Mouse (Mus musculus) liver, postnatal 0 days (tissue): ENCODE data around the gene Ebf4. TPM values are rescaled to one million over a fixed set of nuclear protein-coding genes. Genes with fewer than 3 reads are reported as not detected.
A peak's percentile ranks its signal among the peaks of the same experiment; 100 is the strongest.

Source experiments
- ATAC-seq: fragments of 200-750 bp; cut with Nextera tagmentation; 2 replicates; pipeline ENCODE4 v1.8.0; 2017; ENCODE audit warnings: mild to moderate bottlenecking, moderate library complexity
- DNase-seq: peaks from one replicate; pipeline ENCODE4 v3.0.0-alpha.2; 2016
- H3K27ac ChIP-seq: fragments of 300-500 bp; sonication (generic); 2 replicates; pipeline ENCODE4 v1.5.1; 2014; ENCODE audit warnings: antibody characterized with exemption, moderate library complexity, mild to moderate bottlenecking, low read depth
- H3K27me3 ChIP-seq: fragments of 300-500 bp; sonication (generic); 2 replicates; pipeline ENCODE4 v1.6.1; 2014; ENCODE audit warnings: low read length, control low read depth, mixed read lengths; ENCODE audit not compliant: insufficient read depth
- H3K36me3 ChIP-seq: fragments of 300-500 bp; sonication (generic); replicated peaks from 2 replicates; pipeline ENCODE4 v1.6.1; 2014; ENCODE audit warnings: mild to moderate bottlenecking, control low read depth, low read length, moderate library complexity, mixed read lengths; ENCODE audit not compliant: insufficient read depth
- H3K4me1 ChIP-seq: fragments of 300-500 bp; sonication (generic); 2 replicates; pipeline ENCODE4 v1.6.1; 2014; ENCODE audit warnings: antibody characterized with exemption, mild to moderate bottlenecking, control low read depth; ENCODE audit not compliant: insufficient read depth
- H3K4me2 ChIP-seq: fragments of 300-500 bp; sonication (generic); 2 replicates; pipeline ENCODE4 v1.6.1; 2014; ENCODE audit warnings: low read depth, mild to moderate bottlenecking, low read length, moderate library complexity, mixed read lengths
- H3K4me3 ChIP-seq: fragments of 300-500 bp; sonication (generic); 2 replicates; pipeline ENCODE4 v1.5.1; 2014; ENCODE audit warnings: low read depth, low read length
- H3K9ac ChIP-seq: fragments of 300-500 bp; sonication (generic); replicated peaks from 2 replicates; pipeline ENCODE4 v1.6.1; 2014; ENCODE audit warnings: mild to moderate bottlenecking, moderate library complexity
- H3K9me3 ChIP-seq: fragments of 300-500 bp; sonication (generic); 2 replicates; pipeline ENCODE4 v1.6.1; 2016; ENCODE audit warnings: mild to moderate bottlenecking, control low read depth, low read length, mixed read lengths
- CTCF ChIP-seq: sonication (generic); IDR thresholded peaks from 2 replicates; pipeline ENCODE4 v1.5.1; 2016; ENCODE audit warnings: antibody characterized with exemption, low read depth
- EP300 ChIP-seq: IDR thresholded peaks from 2 replicates; pipeline ENCODE4 v1.6.1; 2016; ENCODE audit warnings: antibody characterized with exemption, low read depth, mild to moderate bottlenecking
- WGBS: fragments of 180-500 bp; shearing (Covaris S2); extraction: QIAGEN DNeasy Blood & Tissue Kit; methylation state at CpG from one replicate; pipeline ENCODE4 v1.1.7; 2014; ENCODE audit not compliant: insufficient replicate concordance; 5-methylcytosine and 5-hydroxymethylcytosine counted together
- polyA plus RNA-seq: library from polyadenylated mRNA; unstranded; fragments of >200 nt; fragmentation: Nextera tagmentation; extraction: Ambion mirVana; gene quantifications from 2 replicates; pipeline ENCODE4 v1.2.1, GENCODE M21; 2015

Ebf4 gene
- polyA plus RNA-seq, 1 experiment from 2014 or later, result 0.11 TPM

DNA sequence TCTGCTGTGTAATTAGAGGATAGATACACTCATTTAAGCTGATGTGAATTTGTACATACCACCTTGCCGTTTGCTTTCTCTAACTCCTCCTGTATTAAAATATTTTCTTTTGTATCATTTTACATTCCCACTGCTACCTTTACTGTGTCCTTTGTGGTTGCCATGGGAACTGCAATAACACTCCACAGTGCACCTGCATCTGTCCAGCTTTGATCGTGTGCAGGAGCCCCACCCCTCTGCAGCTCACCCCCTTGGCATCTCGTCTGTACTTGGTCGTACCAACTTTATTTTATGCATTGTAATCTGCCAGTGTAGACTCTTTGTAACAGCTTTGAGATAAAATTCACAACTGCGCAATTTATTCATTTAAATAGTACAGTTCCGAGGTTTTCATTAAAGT lies 88.9 kb downstream of the Ebf4 start:
- Histone ChIP-seq H3K27me3 (no peaks in the 10 kb centered on the region), H3K36me3 (no peaks in the 10 kb centered on the region), H3K9me3 (no peaks in the 10 kb centered on the region), H3K9ac (no peak overlapping the region), H3K4me3 (no peak overlapping the region), H3K27ac (no peak overlapping the region), H3K4me1 (no peaks in the 10 kb centered on the region), H3K4me2 (no peak overlapping the region)
- TF ChIP-seq EP300 (no peak), CTCF (no peak)
- DNase-seq (no peak), ATAC-seq (no peak)
- 71% methylated on average over 6 of the region's 6 CpGs for WGBS

GRCm38 (mm10) chr2:130386212-130386611 lies 91.2 kb downstream of the Ebf4 start:
- Histone ChIP-seq H3K4me2 (no peak overlapping the region), H3K9me3 (no peaks in the 10 kb centered on the region), H3K4me1 (no peaks in the 10 kb centered on the region), H3K9ac (no peak overlapping the region), H3K27ac (no peak overlapping the region), H3K36me3 (no peaks in the 10 kb centered on the region), H3K27me3 (no peaks in the 10 kb centered on the region), H3K4me3 (no peak overlapping the region)
- 35% methylated on average over 1 of the region's 1 CpGs for WGBS
- no peak for DNase-seq
- TF ChIP-seq EP300 (no peak), CTCF (no peak)
- no peak for ATAC-seq

DNA sequence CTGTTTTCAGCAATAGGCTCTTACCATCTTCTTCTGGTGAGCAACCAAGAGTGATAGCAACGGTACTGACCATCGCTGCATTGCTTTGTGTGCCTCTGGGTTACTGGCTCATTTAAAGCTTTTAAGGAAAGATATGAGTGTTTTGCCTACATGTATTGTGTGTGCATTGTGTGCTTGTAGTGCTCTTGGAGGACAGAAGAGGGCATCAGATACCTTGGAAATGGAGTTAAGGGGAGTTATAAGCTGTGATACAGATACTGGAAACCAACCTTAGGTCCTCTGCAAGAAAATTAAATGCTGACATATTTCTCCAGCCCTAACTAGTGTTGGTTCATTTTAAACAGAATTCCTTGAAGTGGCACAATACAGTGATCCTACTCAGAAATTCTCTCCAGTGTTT lies 93.8 kb downstream of the Ebf4 start:
- H3K4me1 ChIP-seq, result no peaks in the 10 kb centered on the region
- H3K27ac ChIP-seq, result no peak overlapping the region
- WGBS, result 74% methylated on average over 2 of the region's 2 CpGs
- H3K36me3 ChIP-seq, result no peaks in the 10 kb centered on the region
- TF ChIP-seq EP300, result no peak
- TF ChIP-seq CTCF, result peak; percentile 61
- H3K9ac ChIP-seq, result no peak overlapping the region
- H3K4me2 ChIP-seq, result no peak overlapping the region
- no peak overlapping the region for H3K4me3 ChIP-seq
- ATAC-seq, result no peak
- DNase-seq, result no peak
- H3K27me3 ChIP-seq, result no peaks in the 10 kb centered on the region
- no peaks in the 10 kb centered on the region for H3K9me3 ChIP-seq

GRCm38 (mm10) chr2:130390993-130391625 lies 96.1 kb downstream of the Ebf4 start:
- ATAC-seq, result no peak
- Histone ChIP-seq H3K4me2 (no peak overlapping the region), H3K9ac (no peak overlapping the region), H3K4me3 (no peak overlapping the region), H3K4me1 (no peaks in the 10 kb centered on the region), H3K27me3 (no peaks in the 10 kb centered on the region), H3K9me3 (no peaks in the 10 kb centered on the region), H3K36me3 (no peaks in the 10 kb centered on the region), H3K27ac (no peak overlapping the region)
- DNase-seq, result no peak
- no peak for TF ChIP-seq CTCF
- TF ChIP-seq EP300, result no peak
- 75% methylated on average over 11 of the region's 11 CpGs for WGBS

- TF ChIP-seq CTCF (no peak), EP300 (no peak)
- ATAC-seq (no peak), DNase-seq (no peak)
- Histone ChIP-seq H3K4me2 (no peak overlapping the region), H3K4me3 (no peak overlapping the region), H3K27ac (no peak overlapping the region), H3K27me3 (peaks cover 17% of the 10 kb centered on the region), H3K4me1 (peaks cover 5% of the 10 kb centered on the region; the same call in 1 of the 2 replicates), H3K9ac (no peak overlapping the region), H3K9me3 (no peaks in the 10 kb centered on the region), H3K36me3 (no peaks in the 10 kb centered on the region)
- 70% methylated on average over 3 of the region's 3 CpGs for WGBS
Observed at GRCm38 (mm10) chr2:130392836-130393235, 97.9 kb downstream of the Ebf4 start.

DNA sequence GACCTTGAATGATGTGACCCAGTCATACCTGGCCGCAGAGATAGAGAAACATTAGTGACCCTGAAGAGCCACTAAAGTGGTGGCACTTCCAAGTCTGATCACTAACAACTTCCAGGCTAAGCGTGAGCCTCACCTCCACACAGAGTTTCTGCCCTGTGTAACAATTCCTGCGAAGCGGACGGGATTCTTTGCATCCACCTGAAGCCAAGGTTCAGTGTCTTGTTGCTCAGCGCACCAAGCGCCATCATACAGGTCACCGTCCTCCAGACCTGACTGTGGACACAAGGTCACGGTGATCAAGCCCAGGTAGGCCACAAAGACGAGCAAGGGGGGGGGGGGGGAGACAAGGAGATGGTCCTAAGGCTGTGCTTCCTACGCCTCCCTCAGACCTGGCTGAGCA lies 100.7 kb downstream of the Ebf4 start:
- no peak overlapping the region for H3K4me3 ChIP-seq
- 77% methylated on average over 11 of the region's 11 CpGs for WGBS
- no peak for ATAC-seq
- H3K9me3 ChIP-seq, result no peaks in the 10 kb centered on the region
- H3K4me1 ChIP-seq, result peaks cover 6% of the 10 kb centered on the region; the same call in 1 of the 2 replicates
- H3K9ac ChIP-seq, result no peak overlapping the region
- H3K36me3 ChIP-seq, result no peaks in the 10 kb centered on the region
- TF ChIP-seq EP300, result no peak
- TF ChIP-seq CTCF, result no peak
- no peak overlapping the region for H3K27ac ChIP-seq
- no peak for DNase-seq
- H3K4me2 ChIP-seq, result no peak overlapping the region
- H3K27me3 ChIP-seq, result peaks cover 21% of the 10 kb centered on the region
